Mouse (Mus musculus): Measurements from ENCODE around the gene Acvr2a. TPM values are rescaled to one million over a fixed set of nuclear protein-coding genes. Genes with fewer than 3 reads are reported as not detected.
"Not testable (repeated sequence)": the region's sequence is repeated elsewhere in the genome, so short reads cannot be mapped to it uniquely, and the experiment has no call there.

The Acvr2a gene
- total RNA-seq, 1 experiment from 2014 or later: 7.4 TPM

GRCm38 (mm10) chr2:48841611-48842470, 27.9 kb downstream of the Acvr2a start:
- no peak for ATAC-seq (replicated peaks in 1 of 2; ENCODE audit: insufficient read depth in 1 of 2, low FRiP score in 2 of 2, low TSS enrichment in 1 of 2, low read depth in 1 of 2, poor library complexity in 2 of 2, severe bottlenecking in 2 of 2)

GRCm38 (mm10) chr2:48846689-48847398, 32.9 kb downstream of the Acvr2a start:
- ATAC-seq (replicated peaks in 1 of 2; ENCODE audit: insufficient read depth in 1 of 2, low FRiP score in 2 of 2, low TSS enrichment in 1 of 2, low read depth in 1 of 2, poor library complexity in 2 of 2, severe bottlenecking in 2 of 2): no peak

- ATAC-seq (replicated peaks in 1 of 2; ENCODE audit: insufficient read depth in 1 of 2, low FRiP score in 2 of 2, low TSS enrichment in 1 of 2, low read depth in 1 of 2, poor library complexity in 2 of 2, severe bottlenecking in 2 of 2): not testable (repeated sequence)
Observed at GRCm38 (mm10) chr2:48865596-48865995, 51.7 kb downstream of the Acvr2a start.

- ATAC-seq (replicated peaks in 1 of 2; ENCODE audit: insufficient read depth in 1 of 2, low FRiP score in 2 of 2, low TSS enrichment in 1 of 2, low read depth in 1 of 2, poor library complexity in 2 of 2, severe bottlenecking in 2 of 2): no peak
Observed at GRCm38 (mm10) chr2:48868199-48868913, 54.4 kb downstream of the Acvr2a start.

- peak in 1 of 2 experiments; percentile 81; a peak in 3 of 4 replicates for ATAC-seq (replicated peaks in 1 of 2; ENCODE audit: insufficient read depth in 1 of 2, low FRiP score in 2 of 2, low TSS enrichment in 1 of 2, low read depth in 1 of 2, poor library complexity in 2 of 2, severe bottlenecking in 2 of 2)
Observed at GRCm38 (mm10) chr2:48885945-48886344, 72.0 kb downstream of the Acvr2a start.

- no peak for ATAC-seq (replicated peaks in 1 of 2; ENCODE audit: insufficient read depth in 1 of 2, low FRiP score in 2 of 2, low TSS enrichment in 1 of 2, low read depth in 1 of 2, poor library complexity in 2 of 2, severe bottlenecking in 2 of 2)
Observed at GRCm38 (mm10) chr2:48895186-48895585, 81.3 kb downstream of the Acvr2a start.

- peak; percentile 58 to 62; a peak in 2 of 4 replicates for ATAC-seq (replicated peaks in 1 of 2; ENCODE audit: insufficient read depth in 1 of 2, low FRiP score in 2 of 2, low TSS enrichment in 1 of 2, low read depth in 1 of 2, poor library complexity in 2 of 2, severe bottlenecking in 2 of 2)
Observed at GRCm38 (mm10) chr2:48908866-48909265, 95.0 kb downstream of the Acvr2a start.

GRCm38 (mm10) chr2:48914185-48914584, 100.3 kb downstream of the Acvr2a start:
- no peak for ATAC-seq (replicated peaks in 1 of 2; ENCODE audit: insufficient read depth in 1 of 2, low FRiP score in 2 of 2, low TSS enrichment in 1 of 2, low read depth in 1 of 2, poor library complexity in 2 of 2, severe bottlenecking in 2 of 2)

GRCm38 (mm10) chr2:48915832-48916231, 101.9 kb downstream of the Acvr2a start:
- ATAC-seq (replicated peaks in 1 of 2; ENCODE audit: insufficient read depth in 1 of 2, low FRiP score in 2 of 2, low TSS enrichment in 1 of 2, low read depth in 1 of 2, poor library complexity in 2 of 2, severe bottlenecking in 2 of 2): peak in 1 of 2 experiments; percentile 42; a peak in 1 of 4 replicates

GRCm38 (mm10) chr2:48935058-48935457, 121.1 kb downstream of the Acvr2a start:
- no peak for ATAC-seq (replicated peaks in 1 of 2; ENCODE audit: insufficient read depth in 1 of 2, low FRiP score in 2 of 2, low TSS enrichment in 1 of 2, low read depth in 1 of 2, poor library complexity in 2 of 2, severe bottlenecking in 2 of 2)

- no peak for ATAC-seq (replicated peaks in 1 of 2; ENCODE audit: insufficient read depth in 1 of 2, low FRiP score in 2 of 2, low TSS enrichment in 1 of 2, low read depth in 1 of 2, poor library complexity in 2 of 2, severe bottlenecking in 2 of 2)
Observed at GRCm38 (mm10) chr2:48947761-48948160, 133.9 kb downstream of the Acvr2a start.

GRCm38 (mm10) chr2:48948841-48949584, 135.1 kb downstream of the Acvr2a start, which contains the start of gene Mbd5:
Gene Mbd5, plus strand, starts transcription at chr2:48949508.
- peak; percentile 93 to 95 for ATAC-seq (replicated peaks in 1 of 2; ENCODE audit: insufficient read depth in 1 of 2, low FRiP score in 2 of 2, low TSS enrichment in 1 of 2, low read depth in 1 of 2, poor library complexity in 2 of 2, severe bottlenecking in 2 of 2)

- ATAC-seq (replicated peaks in 1 of 2; ENCODE audit: insufficient read depth in 1 of 2, low FRiP score in 2 of 2, low TSS enrichment in 1 of 2, low read depth in 1 of 2, poor library complexity in 2 of 2, severe bottlenecking in 2 of 2): peak; percentile 31 to 53
Observed at GRCm38 (mm10) chr2:48949743-48950251, 135.9 kb downstream of the Acvr2a start.

GRCm38 (mm10) chr2:48950252-48950315, 136.2 kb downstream of the Acvr2a start, which contains the start of gene Orc4:
Gene Orc4, minus strand, starts transcription at chr2:48950277.
- no peak for ATAC-seq (replicated peaks in 1 of 2; ENCODE audit: insufficient read depth in 1 of 2, low FRiP score in 2 of 2, low TSS enrichment in 1 of 2, low read depth in 1 of 2, poor library complexity in 2 of 2, severe bottlenecking in 2 of 2)

GRCm38 (mm10) chr2:48950316-48950880, 136.5 kb downstream of the Acvr2a start:
- no peak for ATAC-seq (replicated peaks in 1 of 2; ENCODE audit: insufficient read depth in 1 of 2, low FRiP score in 2 of 2, low TSS enrichment in 1 of 2, low read depth in 1 of 2, poor library complexity in 2 of 2, severe bottlenecking in 2 of 2)
